Mouse (Mus musculus) midbrain, postnatal 0 days (tissue): ENCODE results near the gene Rheb. TPM values are rescaled to one million over a fixed set of nuclear protein-coding genes. Genes with fewer than 3 reads are reported as not detected.

Source experiments
- ATAC-seq: fragments of 200-750 bp; cut with Nextera tagmentation; 2 replicates; pipeline ENCODE4 v1.8.0; 2017; ENCODE audit warnings: moderate number of reproducible peaks, mild to moderate bottlenecking, moderate TSS enrichment, moderate library complexity; ENCODE audit not compliant: low FRiP score
- DNase-seq: peaks from one replicate; pipeline ENCODE4 v3.0.0-alpha.2; 2015; ENCODE audit warnings: low spot score
- H3K27ac ChIP-seq: fragments of 300-500 bp; sonication (generic); 2 replicates; pipeline ENCODE4 v1.5.1; 2014; ENCODE audit warnings: low read depth, mild to moderate bottlenecking, low read length, mixed read lengths
- H3K27me3 ChIP-seq: fragments of 300-500 bp; sonication (generic); 2 replicates; pipeline ENCODE4 v1.6.1; 2014; ENCODE audit warnings: low read length, control low read depth, mixed read lengths; ENCODE audit not compliant: insufficient read depth
- H3K36me3 ChIP-seq: fragments of 300-500 bp; sonication (generic); 2 replicates; pipeline ENCODE4 v1.6.1; 2014; ENCODE audit warnings: low read length, control low read depth, mixed read lengths; ENCODE audit not compliant: insufficient read depth
- H3K4me1 ChIP-seq: fragments of 300-500 bp; sonication (generic); 2 replicates; pipeline ENCODE4 v1.6.1; 2014; ENCODE audit warnings: mild to moderate bottlenecking, control low read depth, antibody characterized with exemption, low read length, mixed read lengths; ENCODE audit not compliant: insufficient read depth
- H3K4me2 ChIP-seq: fragments of 300-500 bp; sonication (generic); 2 replicates; pipeline ENCODE4 v1.6.1; 2014; ENCODE audit warnings: low read depth, mild to moderate bottlenecking, low read length, mixed read lengths; ENCODE audit not compliant: poor library complexity, severe bottlenecking
- H3K4me3 ChIP-seq: fragments of 300-500 bp; sonication (generic); 2 replicates; pipeline ENCODE4 v1.5.1; 2014; ENCODE audit warnings: low read depth, mild to moderate bottlenecking, low read length, moderate library complexity
- H3K9ac ChIP-seq: fragments of 300-500 bp; sonication (generic); replicated peaks from 2 replicates; pipeline ENCODE4 v1.6.1; 2014; ENCODE audit warnings: mild to moderate bottlenecking, low read length, moderate library complexity, mixed read lengths; ENCODE audit not compliant: poor library complexity, severe bottlenecking
- H3K9me3 ChIP-seq: fragments of 300-500 bp; sonication (generic); 2 replicates; pipeline ENCODE4 v1.6.1; 2016; ENCODE audit warnings: low read length, control low read depth
- CTCF ChIP-seq: IDR thresholded peaks from 2 replicates; pipeline ENCODE4 v1.5.1; 2016; ENCODE audit warnings: antibody characterized with exemption, mild to moderate bottlenecking
- WGBS: fragments of 180-500 bp; shearing (Covaris S2); extraction: QIAGEN DNeasy Blood & Tissue Kit; methylation state at CpG from one replicate; pipeline ENCODE4 v1.1.7; 2014; 5-methylcytosine and 5-hydroxymethylcytosine counted together
- polyA plus RNA-seq: library from polyadenylated mRNA; unstranded; fragments of >200 nt; fragmentation: Nextera tagmentation; extraction: Ambion mirVana; gene quantifications from 2 replicates; pipeline ENCODE4 v1.2.1, GENCODE M21; 2015
- total RNA-seq: library from RNA; depleted of rRNA; stranded (reverse); fragments of >200 nt; gene quantifications from 2 replicates; pipeline ENCODE4 v1.2.3, GENCODE M21; 2014

Gene Rheb
- total and polyA plus RNA-seq, 2 experiments from 2014 or later, result 96.0 to 291 TPM

DNA sequence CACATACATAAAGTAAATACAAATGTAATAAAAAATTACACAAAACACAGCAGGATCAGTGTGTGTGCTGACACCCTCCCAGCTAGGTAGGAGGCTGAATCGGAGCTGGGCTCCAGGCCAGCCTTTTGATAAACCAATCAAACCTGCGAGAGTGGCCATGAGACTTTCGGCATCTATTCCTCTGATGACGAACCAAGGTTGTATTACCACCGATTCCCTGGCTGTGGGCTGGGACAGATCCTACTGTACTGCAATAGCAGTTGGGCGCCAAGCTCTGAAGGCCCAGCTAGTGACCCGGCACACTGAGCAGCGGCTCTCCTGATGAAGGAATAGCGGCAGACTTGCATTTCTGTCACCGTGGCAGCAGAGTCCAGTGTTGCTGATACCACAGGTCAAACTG, 43.8 kb downstream of the Rheb start:
- Histone ChIP-seq H3K27ac (no peak overlapping the region), H3K4me3 (no peak overlapping the region), H3K9ac (no peak overlapping the region), H3K4me1 (no peaks in the 10 kb centered on the region), H3K27me3 (no peaks in the 10 kb centered on the region), H3K4me2 (no peak overlapping the region), H3K36me3 (peaks cover 10% of the 10 kb centered on the region; the same call in 1 of the 2 replicates), H3K9me3 (no peaks in the 10 kb centered on the region)
- TF ChIP-seq CTCF, result no peak
- WGBS, result 70% methylated on average over 10 of the region's 10 CpGs
- DNase-seq (no peak), ATAC-seq (no peak)

DNA sequence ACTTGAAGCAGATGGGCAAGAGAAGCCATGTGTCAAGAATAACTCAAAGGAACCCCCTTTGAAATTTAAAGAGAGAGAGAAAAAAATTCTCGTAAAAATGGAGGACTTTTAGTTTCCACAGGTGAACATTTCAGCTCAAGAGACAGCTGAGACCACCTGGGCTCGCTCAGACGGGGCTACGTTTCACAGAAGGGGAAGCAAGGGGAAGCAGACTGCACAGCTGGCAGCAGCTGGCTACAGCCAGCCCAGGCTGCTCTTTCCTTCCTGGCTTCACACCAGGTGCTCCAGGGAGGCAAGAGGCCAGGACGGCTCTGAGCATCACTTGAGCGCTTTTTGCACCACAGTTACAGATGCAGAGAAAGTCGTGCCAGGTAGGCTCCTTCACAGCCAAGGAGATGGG, 44.6 kb downstream of the Rheb start:
- Histone ChIP-seq H3K27ac (no peak overlapping the region), H3K27me3 (no peaks in the 10 kb centered on the region), H3K4me2 (no peak overlapping the region), H3K36me3 (0 out of 2 replicates have a peak, but pooled peaks cover 5% of the 10 kb centered on the region), H3K9ac (no peak overlapping the region), H3K9me3 (no peaks in the 10 kb centered on the region), H3K4me1 (no peaks in the 10 kb centered on the region), H3K4me3 (no peak overlapping the region)
- TF ChIP-seq CTCF, result no peak
- DNase-seq (no peak), ATAC-seq (no peak)
- 67% methylated on average over 7 of the region's 7 CpGs for WGBS

DNA sequence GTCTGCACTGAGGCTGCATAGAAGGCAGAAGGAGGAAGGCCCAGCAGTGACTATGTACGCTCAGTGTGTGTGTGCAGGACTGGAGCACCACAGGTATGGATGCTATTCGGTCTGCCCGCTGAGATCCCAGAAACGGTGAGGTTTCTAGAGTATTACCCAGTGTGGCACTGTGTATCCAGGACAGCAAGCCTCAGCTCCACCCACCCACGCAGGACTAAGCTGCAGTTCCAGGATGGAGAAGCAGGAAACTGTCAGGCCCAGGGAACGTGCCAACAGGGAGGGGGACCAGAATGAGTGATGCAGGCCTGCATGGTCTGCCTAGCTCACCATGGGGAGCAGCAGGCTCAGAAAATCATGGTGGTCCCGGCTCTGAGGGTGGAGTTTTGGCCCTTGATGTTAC, 49.5 kb downstream of the Rheb start:
- ATAC-seq (no peak), DNase-seq (no peak)
- H3K9me3 ChIP-seq, result no peaks in the 10 kb centered on the region
- no peak overlapping the region for H3K4me3 ChIP-seq
- H3K9ac ChIP-seq, result no peak overlapping the region
- WGBS, result 70% methylated on average over 7 of the region's 7 CpGs
- H3K36me3 ChIP-seq, result no peaks in the 10 kb centered on the region
- no peaks in the 10 kb centered on the region for H3K4me1 ChIP-seq
- no peak for TF ChIP-seq CTCF
- no peaks in the 10 kb centered on the region for H3K27me3 ChIP-seq
- no peak overlapping the region for H3K4me2 ChIP-seq
- no peak overlapping the region for H3K27ac ChIP-seq

DNA sequence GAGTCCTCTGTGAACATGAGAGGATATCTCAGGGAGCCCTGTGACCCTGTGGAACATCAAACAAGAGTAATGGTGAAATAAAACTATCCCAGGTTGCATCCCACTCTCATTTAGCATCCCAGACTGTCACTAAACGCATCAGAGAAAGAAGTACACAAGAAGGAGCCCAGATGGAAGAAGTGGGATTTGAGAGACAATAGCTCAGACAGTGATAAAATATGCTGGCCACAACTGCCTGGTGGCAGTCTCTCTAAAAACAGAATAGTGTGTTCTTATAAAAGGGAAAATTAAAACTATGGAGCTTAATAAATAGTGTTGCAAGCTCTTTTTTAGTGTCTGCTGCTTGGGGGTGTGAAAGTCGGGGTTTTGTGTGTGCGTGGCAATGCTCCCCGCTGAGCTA, 59.5 kb downstream of the Rheb start:
- whole genome bisulfite sequencing, result 82% methylated on average over 4 of the region's 4 CpGs
- Histone ChIP-seq H3K4me3 (no peak overlapping the region), H3K9me3 (no peaks in the 10 kb centered on the region), H3K4me1 (no peaks in the 10 kb centered on the region), H3K27ac (no peak overlapping the region), H3K27me3 (no peaks in the 10 kb centered on the region), H3K36me3 (no peaks in the 10 kb centered on the region), H3K4me2 (no peak overlapping the region), H3K9ac (no peak overlapping the region)
- no peak for DNase-seq
- TF ChIP-seq CTCF, result no peak
- no peak for ATAC-seq

DNA sequence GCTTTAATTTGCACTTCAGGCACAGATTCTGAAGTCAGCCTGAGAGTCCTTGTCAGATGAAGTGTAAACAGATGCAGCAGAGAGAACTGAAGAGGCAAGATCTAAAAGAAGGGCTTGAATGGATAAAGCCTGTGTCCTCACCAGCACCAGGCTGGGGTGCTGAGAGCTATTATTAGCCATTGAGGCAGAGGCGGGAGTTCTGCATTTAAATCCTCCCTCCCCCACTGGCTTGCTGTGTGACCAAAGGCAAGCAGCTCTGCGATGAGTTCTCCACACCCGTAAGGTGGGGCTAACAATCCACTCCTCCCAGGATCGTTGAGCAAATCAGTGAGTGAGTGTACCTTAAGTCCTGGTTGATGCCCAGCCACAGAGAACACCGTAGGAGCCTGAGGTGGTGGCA, 61.4 kb downstream of the Rheb start:
- H3K27me3 ChIP-seq, result peaks cover 3% of the 10 kb centered on the region; the same call in 1 of the 2 replicates
- no peak overlapping the region for H3K4me3 ChIP-seq
- no peak overlapping the region for H3K9ac ChIP-seq
- no peaks in the 10 kb centered on the region for H3K9me3 ChIP-seq
- 12% methylated on average over 5 of the region's 5 CpGs for WGBS
- no peak overlapping the region for H3K4me2 ChIP-seq
- H3K4me1 ChIP-seq, result no peaks in the 10 kb centered on the region
- DNase-seq, result no peak
- H3K36me3 ChIP-seq, result no peaks in the 10 kb centered on the region
- H3K27ac ChIP-seq, result no peak overlapping the region
- TF ChIP-seq CTCF, result no peak
- no peak for ATAC-seq

DNA sequence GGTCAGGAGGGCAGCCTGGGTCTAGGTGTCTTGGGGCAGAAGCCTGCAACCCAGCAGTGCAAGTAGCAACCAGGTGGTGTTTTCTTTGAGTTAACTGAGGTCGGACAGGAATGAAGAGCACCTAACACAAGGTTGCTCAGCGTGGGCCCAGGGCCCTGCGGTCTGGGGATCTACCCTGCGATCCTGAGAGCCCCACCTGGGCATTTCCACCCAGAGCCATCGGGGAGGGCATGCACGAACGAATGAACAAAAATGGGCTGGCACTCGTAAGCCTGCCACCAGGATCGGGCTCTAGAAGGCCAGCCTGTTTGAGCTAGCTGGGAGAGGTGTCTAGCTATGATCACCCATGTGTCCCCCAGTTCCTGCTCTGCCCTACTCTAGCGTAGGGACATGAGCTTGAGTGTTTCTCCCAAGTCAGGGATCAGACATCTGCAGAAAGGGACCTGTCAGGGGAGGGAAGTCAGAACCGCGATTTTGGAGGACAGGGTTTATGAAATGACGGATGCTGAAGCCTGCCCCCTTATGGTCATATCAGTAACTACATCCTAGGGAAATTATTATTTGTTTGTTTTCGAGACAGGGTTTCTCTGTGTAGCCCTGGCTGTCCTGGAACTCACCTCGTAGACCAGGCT, 62.4 kb downstream of the Rheb start:
- H3K9me3 ChIP-seq, result no peaks in the 10 kb centered on the region
- H3K36me3 ChIP-seq, result no peaks in the 10 kb centered on the region
- H3K4me1 ChIP-seq, result no peaks in the 10 kb centered on the region
- ATAC-seq, result no peak
- WGBS, result 48% methylated on average over 15 of the region's 15 CpGs
- TF ChIP-seq CTCF, result peak; percentile 76
- H3K4me2 ChIP-seq, result no peak overlapping the region
- peaks cover 3% of the 10 kb centered on the region; the same call in 1 of the 2 replicates for H3K27me3 ChIP-seq
- H3K4me3 ChIP-seq, result no peak overlapping the region
- no peak overlapping the region for H3K9ac ChIP-seq
- DNase-seq, result no peak
- no peak overlapping the region for H3K27ac ChIP-seq
